Mouse (Mus musculus) bone marrow, adult 2 months (tissue): ENCODE measurements around the gene Il34. TPM values are rescaled to one million over a fixed set of nuclear protein-coding genes. Genes with fewer than 3 reads are reported as not detected.

Source experiments
- H3K27ac ChIP-seq: fragments of 200-500 bp; 2 replicates; pipeline ENCODE4 v1.5.1; 2012; ENCODE audit warnings: low read depth, mild to moderate bottlenecking, control low read depth, inconsistent platforms, low read length; ENCODE audit not compliant: control insufficient read depth, poor library complexity, insufficient read depth
- H3K4me1 ChIP-seq: fragments of 200-500 bp; 2 replicates; pipeline ENCODE4 v1.6.1; 2011; ENCODE audit warnings: low read length; ENCODE audit not compliant: control insufficient read depth, insufficient read depth
- H3K4me3 ChIP-seq: fragments of 200-500 bp; replicated peaks from 2 replicates; pipeline ENCODE3; 2011; ENCODE audit warnings: mild to moderate bottlenecking, low read depth, low read length, control low read depth; ENCODE audit not compliant: control insufficient read depth
- CTCF ChIP-seq: fragments of 200-500 bp; IDR thresholded peaks from 2 replicates; pipeline ENCODE4 v1.5.1; 2011; ENCODE audit warnings: low read length, control low read depth; ENCODE audit not compliant: control insufficient read depth, insufficient read depth
- POLR2A ChIP-seq: fragments of 200-500 bp; IDR thresholded peaks from 2 replicates; pipeline ENCODE4 v1.6.1; 2011; ENCODE audit warnings: low read depth, mild to moderate bottlenecking, control low read depth, low read length, borderline replicate concordance; ENCODE audit not compliant: control insufficient read depth
- WGBS: fragments of 180-500 bp; shearing (Covaris S2); methylation state at CpG from one replicate; pipeline ENCODE4 v1.1.7; 2018; 5-methylcytosine and 5-hydroxymethylcytosine counted together
- polyA plus RNA-seq: library from polyadenylated mRNA; stranded (reverse); fragments of >200 nt; gene quantifications from 2 replicates; pipeline ENCODE4 v1.2.4, GENCODE M21; 2011; ENCODE audit warnings: low replicate concordance; ENCODE audit not compliant: missing spikeins, insufficient read depth, insufficient read length

Il34 gene
- polyA plus RNA-seq, 1 experiment: 25.8 TPM

- Histone ChIP-seq H3K4me1 (no peaks in the 10 kb centered on the region), H3K4me3 (no peak overlapping the region), H3K27ac (no peak overlapping the region)
- TF ChIP-seq CTCF (no peak), POLR2A (no peak)
- 71% methylated on average over 13 of the region's 13 CpGs for WGBS
Measured at GRCm38 (mm10) chr8:110779924-110780718, 25.6 kb downstream of the Il34 start.

GRCm38 (mm10) chr8:110776335-110776734, 29.4 kb downstream of the Il34 start:
- 91% methylated on average over 3 of the region's 3 CpGs for WGBS
- no peak overlapping the region for H3K4me3 ChIP-seq
- H3K27ac ChIP-seq: no peak overlapping the region
- TF ChIP-seq POLR2A (no peak), CTCF (0 out of 2 replicates have a peak, but pooled peaks have one; percentile 1)
- no peaks in the 10 kb centered on the region for H3K4me1 ChIP-seq

DNA sequence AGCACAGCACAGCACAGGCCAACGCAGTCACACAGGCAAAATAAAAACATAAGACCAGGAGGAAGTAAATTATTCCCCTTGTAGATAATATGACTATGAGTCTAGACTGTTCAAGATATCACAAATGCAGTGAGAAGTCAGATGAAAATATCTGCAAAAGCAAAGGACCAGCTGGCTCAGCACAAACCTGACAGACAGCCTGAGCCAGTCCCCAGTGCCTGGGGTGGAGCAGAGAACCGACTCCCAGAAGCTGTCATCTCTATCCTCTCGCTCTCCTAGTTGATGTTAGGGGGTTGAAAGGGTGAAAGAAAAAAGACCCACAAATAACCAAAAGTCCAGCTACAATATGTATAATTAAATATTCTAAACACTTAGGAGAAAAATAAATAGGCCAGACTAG, 30.0 kb downstream of the Il34 start:
- TF ChIP-seq POLR2A: no peak
- TF ChIP-seq CTCF: no peak
- no peak overlapping the region for H3K4me3 ChIP-seq
- H3K4me1 ChIP-seq: no peaks in the 10 kb centered on the region
- H3K27ac ChIP-seq: no peak overlapping the region
- WGBS: 80% methylated on average over 3 of the region's 3 CpGs

- H3K4me3 ChIP-seq: no peak overlapping the region
- 75% methylated on average over 8 of the region's 8 CpGs for WGBS
- H3K4me1 ChIP-seq: no peaks in the 10 kb centered on the region
- H3K27ac ChIP-seq: no peak overlapping the region
- TF ChIP-seq POLR2A: no peak
- TF ChIP-seq CTCF: peak; percentile 31; the same call in 1 of the 2 replicates
Measured at GRCm38 (mm10) chr8:110775316-110775715, 30.4 kb downstream of the Il34 start.

GRCm38 (mm10) chr8:110774725-110775124, 31.0 kb downstream of the Il34 start:
- H3K4me1 ChIP-seq: no peaks in the 10 kb centered on the region
- no peak overlapping the region for H3K4me3 ChIP-seq
- TF ChIP-seq CTCF (no peak), POLR2A (no peak)
- H3K27ac ChIP-seq: no peak overlapping the region
- 86% methylated on average over 6 of the region's 6 CpGs for WGBS

DNA sequence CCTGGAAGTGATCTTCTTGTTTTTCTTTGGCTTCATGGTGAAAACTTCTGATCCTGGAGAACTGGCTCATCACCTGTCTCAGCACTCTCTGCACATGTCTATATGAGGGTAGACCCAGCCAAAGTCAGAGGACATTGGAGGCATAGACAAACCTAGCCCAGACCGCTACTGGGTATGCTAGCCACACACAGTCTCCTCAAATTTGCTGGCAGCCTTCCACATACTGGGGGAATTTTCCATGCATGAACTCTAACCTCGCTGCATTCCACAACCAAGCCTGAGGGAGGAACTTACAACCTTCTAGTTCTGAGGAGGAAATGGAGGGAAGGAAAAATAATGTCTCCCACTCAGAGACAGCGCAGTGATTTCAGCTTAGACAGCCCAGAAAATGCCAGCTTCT, 31.7 kb downstream of the Il34 start:
- H3K4me3 ChIP-seq: no peak overlapping the region
- H3K27ac ChIP-seq: no peak overlapping the region
- WGBS: 86% methylated on average over 3 of the region's 3 CpGs
- TF ChIP-seq CTCF (no peak), POLR2A (no peak)
- no peaks in the 10 kb centered on the region for H3K4me1 ChIP-seq

DNA sequence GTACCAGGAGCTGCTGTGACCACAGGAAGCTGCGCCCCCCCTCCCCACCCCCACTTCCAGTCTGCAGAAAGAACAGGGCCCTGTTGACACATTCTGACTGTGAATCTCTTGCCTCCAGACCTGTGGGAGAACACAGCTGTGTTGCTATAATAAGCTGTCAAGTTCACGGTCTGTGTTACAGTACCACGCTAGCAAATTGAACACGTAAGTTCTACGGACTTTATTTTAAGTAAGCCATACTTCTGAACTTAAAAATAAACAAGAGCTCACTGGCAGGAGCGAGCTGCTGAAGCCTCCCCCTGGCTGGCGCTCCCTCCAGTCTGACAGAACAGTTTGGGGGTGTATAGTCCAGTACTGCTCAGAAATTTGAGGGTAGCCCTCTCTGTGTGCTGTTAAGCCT, 33.3 kb downstream of the Il34 start:
- no peaks in the 10 kb centered on the region for H3K4me1 ChIP-seq
- TF ChIP-seq POLR2A: no peak
- TF ChIP-seq CTCF: no peak
- H3K27ac ChIP-seq: no peak overlapping the region
- no peak overlapping the region for H3K4me3 ChIP-seq
- WGBS: 38% methylated on average over 7 of the region's 7 CpGs

GRCm38 (mm10) chr8:110767261-110767660, 38.5 kb downstream of the Il34 start:
- TF ChIP-seq POLR2A: no peak
- no peak for TF ChIP-seq CTCF
- no peaks in the 10 kb centered on the region for H3K4me1 ChIP-seq
- 72% methylated on average over 6 of the region's 6 CpGs for WGBS

GRCm38 (mm10) chr8:110764671-110765070, 41.1 kb downstream of the Il34 start:
- TF ChIP-seq POLR2A: no peak
- no peak for TF ChIP-seq CTCF
- 79% methylated on average over 3 of the region's 3 CpGs for WGBS
- H3K27ac ChIP-seq: no peak overlapping the region

More at GRCm38 (mm10) chr8:110767261-110767660, 38.5 kb downstream of the Il34 start:
- H3K27ac ChIP-seq: no peak overlapping the region
- H3K4me3 ChIP-seq: no peak overlapping the region

More at GRCm38 (mm10) chr8:110764671-110765070, 41.1 kb downstream of the Il34 start:
- Histone ChIP-seq H3K4me3 (no peak overlapping the region), H3K4me1 (no peaks in the 10 kb centered on the region)
